Mouse (Mus musculus): ENCODE data around the gene Zfp931.
"Not testable (repeated sequence)": the region's sequence is repeated elsewhere in the genome, so short reads cannot be mapped to it uniquely, and the experiment has no call there.

Gene Zfp931

GRCm38 (mm10) chr2:178078166-178078717, at the start of gene Zfp931:
TSS of gene Zfp931 (minus strand) at chr2:178078476.
- DNase-seq, result peak in 1 of 2 experiments; percentile 7

DNA sequence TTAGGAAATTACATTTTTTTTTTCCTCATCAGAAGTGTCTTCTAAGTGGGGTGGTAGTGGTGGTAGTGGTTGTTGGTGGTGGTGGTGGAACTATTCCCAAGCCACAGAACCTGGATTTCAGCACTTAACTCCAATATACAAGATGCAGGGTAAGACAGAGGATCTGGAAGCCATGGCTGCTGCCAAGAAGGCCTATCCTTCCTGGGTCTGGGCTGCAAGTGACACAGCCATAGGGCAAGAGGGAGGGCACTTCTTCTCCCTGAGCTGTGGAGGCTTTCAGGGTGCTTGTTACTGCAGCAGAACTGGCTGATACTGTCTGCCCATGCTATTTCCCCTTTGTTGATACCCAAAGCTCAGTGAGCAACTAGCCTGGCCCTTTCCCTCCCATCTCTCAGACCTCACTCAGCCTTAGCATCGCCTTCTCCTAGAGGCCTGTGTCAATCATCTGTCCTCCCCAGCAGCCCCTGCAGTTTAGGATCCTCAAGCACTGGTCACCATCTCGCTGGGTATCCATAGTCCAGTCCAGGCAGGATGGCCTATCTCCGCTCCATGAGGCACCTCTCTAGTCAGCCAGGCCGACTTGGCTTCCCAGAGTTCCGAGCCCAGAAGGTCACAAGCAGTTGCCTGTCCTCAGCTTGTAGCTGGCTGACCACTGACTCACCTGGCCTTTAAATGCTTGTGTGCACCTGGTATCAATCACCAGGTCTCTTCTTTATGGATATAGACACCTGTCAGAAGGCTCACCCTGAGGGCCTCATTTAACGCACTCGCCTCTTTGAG, 48.0 kb upstream of the Zfp931 start:
- DNase-seq, result no peak

DNA sequence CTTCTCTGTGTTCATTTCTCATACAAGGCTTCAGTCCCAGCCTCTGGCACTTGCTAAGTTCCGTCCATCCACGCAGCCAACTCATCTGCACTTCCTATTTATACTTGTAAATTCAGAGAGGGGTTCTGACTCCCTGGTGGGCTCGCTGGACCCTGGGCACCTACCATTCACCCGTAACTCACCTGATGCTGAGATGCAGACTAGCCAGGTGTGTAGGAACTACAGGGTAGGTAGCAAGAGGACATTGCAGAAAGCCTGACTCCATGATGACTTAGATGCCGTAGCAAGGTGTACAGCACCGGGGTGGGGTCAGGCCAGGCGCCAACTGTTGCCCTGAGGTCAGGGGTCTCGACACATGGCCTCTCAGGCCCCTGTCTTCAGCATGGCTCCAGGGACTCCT, 47.2 kb upstream of the Zfp931 start:
- DNase-seq, result no peak

DNA sequence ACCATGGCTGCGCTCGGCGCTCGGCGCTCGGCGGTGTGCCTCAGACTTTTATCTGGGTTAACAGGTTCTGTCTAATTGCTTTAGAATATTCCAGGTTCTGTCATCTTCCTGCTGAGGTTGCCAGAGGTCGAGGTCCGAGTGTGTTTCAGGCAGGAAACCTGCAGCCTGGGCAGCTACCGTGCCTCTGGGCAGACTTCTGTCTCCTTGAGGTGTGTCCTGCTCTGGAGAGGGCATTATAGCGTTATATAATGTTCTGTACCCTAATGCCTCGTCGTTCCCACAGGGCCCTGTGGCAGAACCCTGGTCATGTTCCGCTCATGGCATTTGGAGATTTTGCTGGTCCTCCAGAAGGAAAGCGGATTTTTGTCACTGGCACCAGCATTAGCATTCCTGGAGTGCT, 45.2 kb upstream of the Zfp931 start:
- no peak for DNase-seq

GRCm38 (mm10) chr2:178121946-178122665, 43.8 kb upstream of the Zfp931 start:
- no peak for DNase-seq

DNA sequence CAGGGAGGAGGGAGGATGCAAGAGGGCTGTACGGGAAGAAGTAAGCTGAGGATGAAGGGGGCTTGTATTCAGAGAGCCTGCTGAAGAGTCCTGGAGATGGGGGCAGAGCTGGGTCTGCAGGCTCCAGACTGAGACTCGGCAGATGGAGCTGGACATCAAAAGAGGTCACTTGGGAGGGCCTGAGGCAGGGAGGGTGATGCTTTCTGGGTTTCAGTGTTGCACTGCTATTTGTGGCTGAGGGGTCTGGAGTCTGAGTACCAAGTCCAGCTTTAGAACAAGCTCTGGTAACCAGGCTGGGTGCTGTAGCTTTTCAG, 43.1 kb upstream of the Zfp931 start:
- DNase-seq, result no peak

DNA sequence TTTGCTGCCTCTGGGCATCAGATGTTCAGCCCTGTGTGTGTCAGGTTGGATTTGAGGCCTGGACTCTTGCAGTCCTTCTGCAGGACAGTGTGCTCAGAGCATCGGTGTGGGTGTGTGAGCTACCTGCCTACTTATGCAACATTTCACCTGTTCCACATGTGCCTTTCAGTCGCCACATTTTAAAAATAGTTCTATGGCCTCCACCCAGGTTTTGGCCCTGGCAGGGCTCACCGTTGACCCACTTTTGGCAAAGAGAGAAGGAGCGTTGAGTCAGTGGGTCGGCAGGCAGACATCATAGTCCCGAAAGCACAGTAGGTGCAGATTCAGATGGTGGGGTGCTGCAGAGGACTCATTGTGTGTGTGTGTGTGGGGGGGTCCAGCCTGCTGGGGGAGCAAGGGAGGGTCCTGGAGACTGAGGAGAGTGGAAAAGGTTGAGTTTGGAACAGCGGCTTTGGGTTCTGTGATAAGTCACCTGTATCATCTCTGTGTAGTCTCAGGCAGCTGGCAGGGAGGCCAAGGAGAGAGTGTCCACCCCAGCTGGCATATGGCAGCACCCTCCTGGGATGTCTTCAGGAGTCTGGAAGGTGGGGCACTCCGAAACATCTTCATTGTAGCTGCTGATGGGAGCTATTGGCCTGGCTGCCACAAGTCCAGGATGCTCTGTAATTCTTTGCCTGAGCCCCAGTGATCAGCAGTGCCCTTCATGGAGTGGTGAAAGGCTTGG, 42.5 kb upstream of the Zfp931 start:
- DNase-seq, result no peak

DNA sequence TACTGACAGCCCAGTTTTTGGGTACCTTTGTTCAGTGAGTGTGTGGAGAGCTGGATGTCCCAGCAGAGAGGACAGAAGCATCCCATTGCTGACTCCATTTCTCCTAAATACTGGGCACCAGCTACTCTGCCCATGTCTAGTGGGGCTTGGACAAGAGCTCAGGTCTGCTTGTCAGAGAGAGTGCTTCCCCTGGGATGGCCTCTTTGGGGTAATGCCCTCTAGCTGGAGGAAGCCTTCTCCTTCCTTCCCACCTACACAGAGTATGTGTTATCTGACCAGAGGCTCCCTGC, 42.0 kb upstream of the Zfp931 start:
- no peak for DNase-seq

- no peak for DNase-seq
Measured at GRCm38 (mm10) chr2:178119561-178120355, 41.5 kb upstream of the Zfp931 start.

DNA sequence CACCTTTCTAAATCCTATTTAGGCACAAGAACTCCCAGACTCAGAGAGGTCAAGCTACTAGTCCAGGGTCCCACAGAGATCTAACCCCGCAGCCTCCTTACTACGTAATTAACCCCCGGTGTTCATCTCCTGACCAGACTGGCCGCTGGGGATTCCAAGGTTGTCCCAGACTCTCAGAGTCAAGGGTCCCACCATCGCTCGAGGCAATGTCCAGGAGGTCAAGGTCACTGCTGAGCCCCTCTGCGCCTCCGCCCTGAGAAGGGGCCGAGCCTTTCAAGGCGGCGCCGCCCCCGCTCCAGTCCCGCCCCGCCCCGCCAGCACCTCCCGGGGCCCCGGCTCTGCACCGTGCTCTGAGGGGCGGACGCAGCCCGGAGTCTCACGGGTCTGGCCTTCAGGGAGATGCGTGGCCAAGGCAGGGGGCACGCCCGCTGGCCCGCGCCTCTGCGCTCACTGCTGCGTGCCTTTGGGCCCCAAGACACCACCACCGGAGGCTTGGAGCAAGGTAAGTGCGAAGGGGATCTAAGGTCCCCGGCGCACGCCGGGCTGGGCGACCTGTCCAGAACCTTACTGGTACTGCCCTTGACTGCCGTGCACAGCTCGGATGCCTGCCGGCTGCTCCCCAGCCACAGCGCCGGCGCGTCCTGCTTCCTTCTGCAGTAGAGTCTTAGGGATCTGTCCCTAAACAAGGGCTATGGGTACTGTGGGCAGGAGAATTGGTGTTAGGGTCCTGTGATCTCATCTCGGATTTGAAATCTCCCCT, 40.7 kb upstream of the Zfp931 start, which contains the start of gene Phactr3:
Phactr3 (plus strand) TSS at position 175 of the 760 bp plus-strand sequence.
- no peak for DNase-seq

DNA sequence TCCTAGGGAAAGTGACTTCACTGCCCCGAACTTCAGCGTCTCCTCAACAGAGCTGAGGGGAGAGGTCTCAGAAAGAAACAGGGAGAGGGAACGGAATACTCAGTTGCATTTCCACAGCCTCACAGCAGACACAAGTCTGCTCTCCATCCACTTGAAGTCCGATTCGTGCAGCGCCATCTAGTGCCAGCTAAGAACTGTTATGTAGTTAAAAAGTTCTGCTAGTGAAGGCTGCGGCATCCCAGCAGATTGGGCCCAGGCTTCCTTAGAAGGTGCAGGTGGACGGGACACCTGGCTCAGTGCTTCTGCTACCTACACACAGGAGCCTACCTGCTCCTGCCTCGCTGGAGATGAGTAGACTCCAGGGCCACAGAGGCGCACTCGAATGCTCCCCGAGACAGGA, 39.7 kb upstream of the Zfp931 start:
- DNase-seq, result no peak

DNA sequence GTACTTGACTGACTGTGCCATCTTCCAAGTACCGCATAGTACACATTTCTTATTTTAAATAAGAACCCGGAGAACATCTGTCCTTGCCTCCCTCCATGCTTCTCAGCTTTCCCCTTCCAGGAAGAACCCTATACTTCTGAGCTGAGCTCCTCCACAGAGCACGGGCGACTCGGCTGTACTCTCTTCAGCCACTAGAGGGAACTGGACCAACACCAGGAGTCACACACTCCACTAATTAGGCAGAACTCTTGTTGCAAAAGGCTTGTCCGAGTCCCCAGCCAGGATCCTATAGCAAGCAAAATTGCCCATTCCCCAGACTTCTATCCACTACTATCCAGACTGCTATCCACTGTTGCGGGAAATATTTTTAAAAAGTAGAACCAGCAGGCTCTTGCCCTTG, 23.7 kb upstream of the Zfp931 start:
- DNase-seq, result peak; percentile 6 to 20

DNA sequence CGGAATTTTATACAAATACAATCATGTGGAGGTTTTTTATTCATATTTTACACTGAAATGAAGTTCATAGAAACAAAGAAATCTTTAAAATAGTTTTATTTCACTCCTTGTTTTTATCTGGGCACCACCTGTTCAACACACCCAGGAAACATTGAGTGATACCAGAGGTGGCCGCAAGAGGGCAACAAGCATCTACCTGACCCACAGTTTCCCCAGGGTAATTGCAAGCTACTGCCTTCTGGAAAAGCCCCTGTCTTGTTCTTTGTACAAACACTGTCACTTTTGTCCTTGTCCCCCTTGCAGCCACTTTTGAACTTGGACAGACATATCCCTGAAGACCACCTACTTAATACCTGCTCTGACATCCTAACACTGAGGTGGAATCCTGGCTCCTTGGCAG, 19.7 kb upstream of the Zfp931 start:
- peak; percentile 55 to 57 for DNase-seq

DNA sequence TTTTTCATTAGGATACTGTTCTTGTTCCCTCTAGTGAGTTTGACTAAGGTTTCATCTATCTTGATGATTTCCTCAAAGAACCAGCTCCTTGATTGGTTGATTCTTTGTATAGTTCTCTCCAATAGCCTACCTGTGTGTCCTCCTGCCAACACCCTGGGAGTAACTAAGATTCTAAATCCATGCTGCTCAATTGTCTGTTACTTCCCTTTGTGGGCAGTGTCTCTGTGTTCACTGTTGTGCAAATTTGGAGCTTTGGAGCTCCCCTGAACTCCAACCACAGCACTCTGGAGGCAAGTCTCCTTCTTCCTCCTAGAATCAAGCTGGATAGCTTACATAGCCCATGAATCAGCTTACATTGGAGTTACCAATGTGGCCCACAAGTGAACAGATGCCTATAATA, 11.3 kb upstream of the Zfp931 start:
- no peak for DNase-seq

GRCm38 (mm10) chr2:178058195-178058594, 20.1 kb downstream of the Zfp931 start:
- peak; percentile 75 to 76 for DNase-seq

- not testable (repeated sequence) for DNase-seq
Measured at GRCm38 (mm10) chr2:178027601-178028000, 50.7 kb downstream of the Zfp931 start.

DNA sequence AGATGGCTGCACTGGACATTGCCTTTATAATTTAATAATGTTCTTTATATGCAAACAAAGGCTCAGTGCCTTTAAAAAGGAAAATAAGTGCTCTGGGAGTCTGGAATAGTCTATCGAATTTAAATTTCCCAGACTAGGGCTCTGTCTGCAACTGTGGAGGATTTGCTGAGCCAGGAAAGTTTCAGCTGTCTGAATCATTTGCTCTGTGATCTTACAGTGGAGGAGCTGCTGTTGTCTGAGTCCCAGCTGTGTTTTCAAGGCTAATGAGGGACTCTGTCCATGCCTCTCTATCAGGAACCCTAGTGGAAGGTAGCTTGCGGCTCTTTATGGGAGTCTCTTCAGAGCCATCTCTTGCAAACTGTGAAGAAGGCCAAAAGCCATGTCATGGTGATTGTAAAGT, 54.4 kb downstream of the Zfp931 start:
- DNase-seq, result not testable (repeated sequence)

DNA sequence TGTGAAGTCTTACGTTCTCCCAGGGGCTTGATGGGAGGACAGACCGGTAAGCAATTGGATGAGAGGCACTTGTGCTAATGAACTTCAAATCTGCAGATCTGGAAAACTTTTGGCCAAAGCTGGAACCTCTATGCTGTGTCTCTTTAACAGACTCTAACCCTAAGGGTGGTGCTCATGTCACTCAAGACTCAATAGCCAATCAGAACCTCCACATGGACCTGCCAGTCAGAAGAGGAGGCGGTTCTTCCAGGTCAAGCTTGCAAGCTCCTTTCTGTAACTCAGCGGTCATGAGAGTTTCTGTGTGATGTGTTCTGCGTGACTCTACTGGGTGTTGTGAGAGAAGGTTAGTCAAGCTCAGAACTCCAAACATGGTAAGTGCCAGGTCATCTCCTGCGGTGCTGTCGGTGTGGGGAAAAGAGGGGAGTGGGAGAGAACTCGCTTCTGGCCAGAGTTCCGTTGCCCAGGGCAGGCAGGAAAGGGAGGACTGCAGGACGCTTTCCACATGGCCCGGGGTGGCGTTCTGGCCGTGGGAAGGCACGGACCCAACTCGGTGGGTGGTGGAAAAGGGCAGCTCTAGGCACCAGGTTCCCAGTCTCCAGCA, 55.2 kb downstream of the Zfp931 start, which contains the start of gene Zfp971:
Zfp971 (plus strand) TSS at position 274 of the 601 bp plus-strand sequence.
- DNase-seq, result peak; percentile 44 to 49

DNA sequence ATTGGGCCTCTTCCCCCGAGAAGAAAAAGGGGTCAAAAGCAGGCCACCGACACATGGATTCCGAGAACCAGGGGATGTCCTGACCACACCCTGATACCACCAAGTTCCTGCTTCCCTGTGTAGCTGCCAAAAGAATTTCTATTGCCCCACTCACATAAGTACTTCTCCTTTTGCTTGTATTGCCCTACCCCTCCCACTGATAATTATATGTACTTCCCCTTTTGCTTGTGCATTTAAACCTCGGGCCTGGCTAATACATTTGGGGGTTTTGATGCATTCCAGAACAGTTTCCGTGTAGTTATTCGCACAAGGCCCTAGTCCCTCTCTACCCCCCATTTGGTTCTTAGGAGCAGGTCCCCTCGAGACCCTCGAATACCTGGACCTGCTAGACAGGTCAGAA, 57.5 kb downstream of the Zfp931 start:
- peak; percentile 57 to 69 for DNase-seq

DNA sequence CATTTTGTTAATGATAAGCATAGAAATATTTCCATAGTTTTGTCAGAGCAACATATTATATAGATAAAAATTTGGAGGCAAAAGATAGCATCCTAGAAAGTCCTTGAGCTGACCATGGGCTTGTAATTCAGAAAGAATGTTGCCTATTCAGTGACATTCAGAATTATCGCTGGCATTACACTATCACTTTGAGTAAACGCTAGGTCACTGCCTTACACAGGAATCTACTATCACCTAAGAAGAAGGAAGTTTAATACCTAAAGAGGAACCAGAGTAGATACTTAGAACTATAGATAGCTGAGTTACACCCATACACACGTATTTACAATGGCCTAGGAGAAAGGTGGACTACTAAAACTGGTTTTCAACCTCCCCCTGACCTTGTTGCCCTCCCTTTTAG, 58.8 kb downstream of the Zfp931 start:
- not testable (repeated sequence) for DNase-seq

All from B cell, adult 2 months (primary cell).